Mouse (Mus musculus) central nervous system, embryonic 11.5 days (tissue): Measurements from ENCODE around the gene Pde2a. TPM values are rescaled to one million over a fixed set of nuclear protein-coding genes. Genes with fewer than 3 reads are reported as not detected.

Experiments
- polyA plus RNA-seq: library from polyadenylated mRNA; depleted of rRNA; stranded (reverse); fragments of >200 nt; gene quantifications from 2 replicates; pipeline ENCODE4 v1.2.3, GENCODE M21; 2012; rRNA removed

The Pde2a gene
- 7.0 and 9.9 TPM in 2 replicates for polyA plus RNA-seq

GRCm38 (mm10) chr7:101421529-101421928, at the start of gene Pde2a:
Gene Pde2a, plus strand, starts transcription at chr7:101421691.

GRCm38 (mm10) chr7:101410267-101410936, 11.1 kb upstream of the Pde2a start, which contains the start of gene Gm45837:
Gene Gm45837, plus strand, starts transcription at chr7:101410886.

Other genes starting within 250 kb of the Pde2a start
- gene Atg16l2, start 119.4 kb upstream of the Pde2a start, polyA plus RNA-seq, result 19.5 and 29.0 TPM in 2 replicates
- gene Stard10, start 104.6 kb upstream of the Pde2a start, polyA plus RNA-seq, result 16.0 and 17.8 TPM in 2 replicates
- 22.1 and 23.4 TPM in 2 replicates for gene Arap1, start 73.6 kb upstream of the Pde2a start, polyA plus RNA-seq
- gene Gm45837, start 10.8 kb upstream of the Pde2a start, polyA plus RNA-seq, result not detected in 2 replicates
- gene Art2b, start 163.9 kb downstream of the Pde2a start, polyA plus RNA-seq, result 0.01 TPM in 1 of 2 replicates, not detected in the other
- gene Clpb, start 241.9 kb downstream of the Pde2a start, polyA plus RNA-seq, result 24.7 and 26.9 TPM in 2 replicates